Mouse (Mus musculus): ENCODE data around the gene Hs3st5.
"Not testable (repeated sequence)": the region's sequence is repeated elsewhere in the genome, so short reads cannot be mapped to it uniquely, and the experiment has no call there.

Gene Hs3st5

DNA sequence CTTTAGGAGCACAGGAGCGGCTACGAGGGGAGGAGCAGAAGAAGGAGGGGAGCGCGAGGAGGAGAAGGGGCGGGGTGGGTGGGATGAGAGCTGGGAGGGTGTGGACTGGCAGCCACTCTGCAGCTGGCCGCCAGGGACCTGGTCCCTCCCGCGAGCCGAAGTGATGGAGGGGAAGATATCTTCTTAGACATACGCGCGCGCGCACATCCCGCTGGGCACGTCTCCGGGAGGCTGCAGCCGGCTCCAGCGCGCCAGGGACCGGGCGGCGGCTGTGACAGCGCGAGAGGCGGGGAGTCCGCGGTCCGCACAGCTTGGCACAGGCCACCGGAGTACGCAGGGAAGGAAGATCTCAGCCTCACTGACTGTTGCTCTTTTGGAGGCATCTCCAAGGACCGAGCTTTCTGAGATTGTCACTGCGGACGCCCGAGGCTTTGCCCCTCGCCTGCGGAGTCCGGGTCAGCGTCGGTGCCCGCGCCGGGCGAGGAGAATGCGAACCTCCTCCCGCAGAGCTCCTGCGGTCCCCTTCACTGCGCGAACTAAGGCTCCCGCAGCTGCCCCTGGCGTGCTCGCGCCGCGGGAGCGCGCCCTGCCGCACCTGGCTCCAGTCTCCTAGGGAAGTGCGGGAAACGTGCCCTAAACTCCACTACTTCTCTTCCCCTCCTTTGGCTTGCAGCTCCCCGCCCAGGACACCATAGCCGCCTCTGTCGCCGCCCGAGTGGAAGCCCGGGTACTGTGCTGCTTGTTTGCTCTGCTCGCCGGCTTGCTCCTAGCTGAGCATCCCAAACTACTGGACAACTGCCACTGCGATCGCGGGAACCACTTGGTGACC lies at the start of gene Hs3st5:
Hs3st5 (plus strand) TSS at position 88 of the 829 bp plus-strand sequence.
- DNase-seq (ENCODE audit: low spot score): no peak

DNA sequence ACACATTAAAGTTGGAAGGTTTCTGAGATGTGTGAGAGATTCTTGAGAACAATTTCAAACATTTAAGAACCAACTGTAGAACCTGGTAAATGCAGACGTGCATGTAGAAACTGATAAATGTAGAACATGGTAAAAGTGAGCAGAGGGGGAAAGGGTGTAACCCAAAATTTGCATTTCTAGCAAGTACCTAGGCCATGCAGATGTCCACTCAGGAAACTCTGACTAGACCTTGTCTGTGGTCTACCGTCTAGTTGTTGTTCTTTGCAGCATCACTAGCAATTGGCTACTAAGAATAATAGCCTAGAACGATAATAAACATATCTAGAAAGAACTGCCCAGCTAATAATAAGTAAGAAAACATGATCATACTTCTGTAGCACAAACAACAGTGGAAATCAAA lies 38.0 kb upstream of the Hs3st5 start:
- no peak for DNase-seq (ENCODE audit: low spot score)

DNA sequence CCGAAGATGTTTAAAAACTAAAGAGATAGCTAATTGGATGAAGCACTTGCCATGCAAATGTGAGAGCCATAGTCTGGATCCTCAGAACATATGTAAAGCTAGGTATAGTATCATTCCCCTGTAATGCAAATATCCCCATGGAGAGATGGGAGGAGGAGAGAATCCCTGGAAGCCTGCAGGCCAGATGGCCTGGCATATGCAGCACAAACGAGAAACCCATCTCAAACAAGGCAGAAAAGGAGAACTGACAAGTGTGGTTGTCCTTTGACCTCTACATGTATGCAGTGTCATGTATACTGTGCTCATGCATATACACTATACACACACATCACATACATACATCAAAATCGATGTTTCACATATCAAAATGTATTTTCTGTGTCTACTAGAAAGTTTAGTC lies 35.5 kb upstream of the Hs3st5 start:
- no peak for DNase-seq (ENCODE audit: low spot score)

DNA sequence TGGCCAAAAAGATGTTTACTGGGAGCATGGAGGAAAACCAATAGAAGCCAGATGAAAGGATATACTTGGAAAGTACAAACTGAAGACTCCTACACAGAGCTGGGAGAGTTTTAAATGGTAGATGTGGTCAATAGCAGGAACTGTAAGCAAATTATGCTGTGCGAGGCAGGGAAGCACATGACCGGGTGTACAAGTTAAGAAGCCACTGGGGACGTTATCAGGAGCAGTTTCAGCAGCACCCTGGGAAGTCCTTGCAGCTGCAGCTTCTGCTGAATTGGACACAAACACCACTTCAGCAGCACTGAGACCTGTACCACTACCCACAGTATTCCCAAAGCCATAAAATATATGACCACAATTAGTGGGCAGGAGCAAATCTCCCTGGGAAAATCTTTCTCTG lies 31.8 kb upstream of the Hs3st5 start:
- no peak for DNase-seq (ENCODE audit: low spot score)

DNA sequence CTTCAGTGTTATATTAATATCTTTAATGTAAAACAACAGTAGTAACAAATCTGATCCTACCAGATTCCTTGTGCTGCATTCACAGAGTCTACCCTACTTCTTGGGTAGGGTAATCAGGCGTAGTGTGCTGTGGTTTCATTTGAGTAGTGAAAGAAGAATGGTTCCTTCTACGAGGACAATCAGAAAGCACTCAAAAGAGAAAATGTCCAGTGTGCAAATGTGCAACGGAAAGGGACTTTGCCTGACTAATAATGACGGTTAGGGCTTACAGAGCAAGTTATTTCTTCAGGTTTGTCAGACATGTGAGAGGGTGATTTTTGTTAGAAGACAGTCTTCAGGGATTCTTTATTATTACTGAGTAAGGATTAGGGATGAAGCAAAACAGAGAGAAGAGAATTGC lies 29.1 kb upstream of the Hs3st5 start:
- DNase-seq (ENCODE audit: low spot score): no peak

DNA sequence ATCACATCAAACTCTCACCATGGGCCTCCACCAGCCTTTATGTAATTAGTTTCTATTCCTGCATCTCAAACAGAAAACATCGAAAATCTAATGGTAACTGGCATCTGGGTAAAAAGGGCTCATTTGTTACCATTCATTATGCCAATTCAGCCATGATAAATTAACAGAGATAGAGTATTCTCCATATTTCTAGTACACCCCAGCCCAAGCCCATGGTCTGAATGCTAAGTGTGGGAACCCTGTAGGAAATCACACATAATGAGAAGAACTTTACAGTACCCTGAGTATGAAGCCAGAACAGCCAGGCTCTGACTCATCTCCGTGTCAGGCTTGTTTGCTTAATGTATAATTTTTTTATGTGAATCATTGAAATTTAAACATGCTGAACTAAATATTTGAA lies 23.3 kb upstream of the Hs3st5 start:
- DNase-seq (ENCODE audit: low spot score): no peak

DNA sequence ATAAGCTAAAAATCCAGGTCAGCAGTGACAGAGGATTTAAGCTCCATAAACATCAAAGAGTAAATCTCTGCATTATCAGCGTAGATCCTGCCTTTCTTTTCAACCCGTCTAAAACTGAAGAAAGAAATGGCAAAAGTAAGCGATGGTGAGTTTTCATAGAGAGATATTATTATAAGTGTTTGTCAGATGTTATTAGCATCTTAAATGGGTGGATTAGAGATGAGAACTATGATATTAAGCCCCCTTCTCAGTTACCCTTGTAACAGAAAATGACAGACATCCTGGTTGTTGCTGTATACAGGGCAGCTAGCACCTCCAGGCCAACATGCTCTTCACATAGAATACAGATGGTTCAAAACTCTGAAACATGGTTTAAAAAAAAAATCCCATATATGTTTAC lies 22.6 kb upstream of the Hs3st5 start:
- DNase-seq (ENCODE audit: low spot score): no peak

DNA sequence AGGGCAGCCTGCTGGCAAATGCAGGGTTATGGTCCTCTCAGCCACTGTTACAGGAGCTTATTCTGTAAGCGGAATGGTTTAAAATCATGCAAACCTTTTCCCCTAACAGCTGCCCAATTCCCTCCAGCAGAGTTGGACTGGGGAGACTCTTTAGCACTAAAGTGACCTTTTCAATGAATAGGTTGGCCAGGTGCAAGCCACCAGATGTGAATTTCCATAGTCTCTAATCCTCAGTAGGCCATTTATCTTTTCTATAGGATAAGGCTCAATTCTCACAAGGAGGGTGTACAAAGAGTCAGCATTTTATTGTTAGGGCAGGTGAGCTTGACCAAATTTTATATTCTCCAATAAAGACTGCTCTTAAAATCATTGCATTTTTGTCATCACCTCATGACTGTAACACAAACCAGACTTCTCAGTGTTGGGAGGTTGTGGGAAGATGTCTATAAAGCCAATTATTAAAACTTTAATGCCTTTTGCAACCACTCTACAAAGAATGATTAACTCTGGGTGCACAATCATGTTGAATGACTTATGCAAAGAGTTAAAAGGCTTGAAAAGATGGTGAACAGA lies 21.8 kb upstream of the Hs3st5 start:
- DNase-seq (ENCODE audit: low spot score): no peak

DNA sequence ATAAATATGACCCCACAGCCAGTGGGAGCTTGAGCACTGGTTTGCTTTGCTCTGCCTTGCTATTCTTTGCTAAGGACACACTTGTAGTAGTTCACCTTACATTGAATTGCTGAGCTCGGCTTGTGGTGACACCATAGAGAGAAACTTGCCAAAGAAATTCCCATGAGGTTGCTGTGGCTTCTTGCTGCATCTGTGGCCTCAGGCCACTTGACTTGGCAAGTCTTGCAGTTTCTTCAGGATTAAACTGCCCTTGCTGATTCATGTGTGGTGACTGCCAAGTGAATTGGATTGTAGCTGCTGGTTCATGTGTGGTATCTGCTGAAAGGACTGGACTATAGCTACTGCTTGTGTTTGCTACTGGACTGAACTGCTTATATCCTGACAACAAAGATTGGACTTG lies 13.0 kb upstream of the Hs3st5 start:
- no peak for DNase-seq (ENCODE audit: low spot score)

DNA sequence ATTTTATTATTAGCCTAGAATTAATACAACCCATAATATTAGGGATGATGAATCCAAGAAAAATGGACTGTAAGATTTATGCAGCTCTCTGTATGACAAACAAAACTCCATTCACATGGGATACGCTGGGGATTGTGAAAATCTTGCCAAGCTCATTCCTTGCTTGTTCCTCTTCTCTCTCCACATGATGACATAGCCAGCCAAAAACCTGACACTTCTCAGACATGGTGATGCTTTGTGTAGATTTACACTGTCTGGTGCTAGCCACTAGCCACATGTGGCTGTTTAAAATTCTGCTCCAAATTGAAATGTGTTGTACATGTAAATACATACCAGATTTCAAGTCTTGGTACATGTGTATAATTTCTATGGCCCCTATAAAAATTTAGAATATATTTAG lies 6.9 kb upstream of the Hs3st5 start:
- DNase-seq (ENCODE audit: low spot score): no peak

DNA sequence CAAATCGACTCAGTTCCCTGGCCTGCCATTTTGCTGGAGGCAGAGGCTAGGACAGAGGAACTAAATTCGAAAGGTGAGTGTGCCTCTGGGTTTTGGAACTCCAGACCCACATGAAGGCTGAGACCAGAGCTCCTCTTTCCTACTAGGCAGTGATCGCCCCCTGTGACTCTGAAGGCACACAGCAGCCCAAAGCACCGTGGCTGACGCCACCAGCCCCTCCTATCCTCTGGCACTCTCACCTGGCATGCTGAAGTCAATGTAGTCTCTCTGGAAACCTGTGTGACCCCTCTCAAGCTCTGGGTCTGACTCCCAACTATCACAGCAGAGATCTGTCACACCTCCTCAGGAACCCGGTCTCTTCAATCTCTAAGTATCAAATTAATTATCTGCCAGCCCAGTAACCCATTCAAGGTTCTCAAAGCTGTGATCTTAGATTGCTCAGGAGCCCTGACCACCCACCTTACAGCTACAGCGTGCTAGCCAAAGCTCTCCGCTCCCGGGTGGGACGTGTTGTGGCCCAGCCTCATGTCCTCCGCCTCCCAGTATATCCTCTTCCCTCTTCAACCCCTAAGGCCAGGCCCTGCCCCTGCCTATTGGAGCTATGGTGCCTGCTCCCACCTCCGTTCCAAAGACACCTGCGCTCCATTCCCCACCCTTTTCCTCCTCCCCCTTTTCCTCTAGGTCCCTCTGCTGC lies 434 bp upstream of the Hs3st5 start:
- DNase-seq (ENCODE audit: low spot score): no peak

DNA sequence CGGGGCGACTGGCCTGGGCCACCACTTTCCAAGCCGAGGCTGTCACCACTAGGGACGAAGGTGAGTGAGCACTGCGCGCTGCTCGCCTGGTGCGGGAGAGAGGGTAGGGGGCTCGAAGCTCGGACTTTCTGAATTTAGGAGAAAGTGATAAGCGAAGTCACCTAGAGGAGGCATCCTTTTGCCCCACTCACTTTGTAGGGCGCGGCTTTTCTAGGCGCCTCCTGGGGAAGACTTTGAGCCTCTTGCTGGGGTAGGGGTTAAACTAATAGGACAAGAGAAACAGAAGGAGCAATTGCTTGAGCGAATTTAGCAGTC lies 899 bp downstream of the Hs3st5 start:
- no peak for DNase-seq (ENCODE audit: low spot score)

DNA sequence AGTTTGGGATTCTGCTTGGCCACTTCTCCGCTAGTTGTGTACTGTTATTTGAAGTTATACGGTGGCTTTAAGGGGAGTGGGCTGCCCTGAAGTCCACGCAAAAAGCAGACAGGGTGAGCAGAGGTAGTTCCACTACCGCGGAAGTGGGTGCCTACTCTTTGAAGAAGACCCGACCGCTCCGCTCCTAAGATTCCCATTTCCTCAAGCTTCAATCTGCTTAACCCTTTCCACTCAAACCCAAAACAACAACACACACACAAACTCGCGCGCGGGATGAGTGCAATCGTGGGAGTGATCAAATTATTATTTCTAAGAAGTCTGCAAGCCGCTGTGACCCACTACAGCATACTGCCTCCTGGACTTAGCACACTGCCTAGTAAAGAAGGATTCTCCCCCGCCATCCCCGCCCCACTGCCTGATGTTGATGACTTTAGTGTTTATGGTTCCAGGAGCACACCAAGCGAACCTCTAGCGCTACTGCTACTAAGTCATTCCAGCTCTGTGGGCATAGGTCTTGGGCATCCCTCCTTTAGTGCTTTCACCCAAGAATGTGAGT lies 1.5 kb downstream of the Hs3st5 start:
- DNase-seq (ENCODE audit: low spot score): no peak

DNA sequence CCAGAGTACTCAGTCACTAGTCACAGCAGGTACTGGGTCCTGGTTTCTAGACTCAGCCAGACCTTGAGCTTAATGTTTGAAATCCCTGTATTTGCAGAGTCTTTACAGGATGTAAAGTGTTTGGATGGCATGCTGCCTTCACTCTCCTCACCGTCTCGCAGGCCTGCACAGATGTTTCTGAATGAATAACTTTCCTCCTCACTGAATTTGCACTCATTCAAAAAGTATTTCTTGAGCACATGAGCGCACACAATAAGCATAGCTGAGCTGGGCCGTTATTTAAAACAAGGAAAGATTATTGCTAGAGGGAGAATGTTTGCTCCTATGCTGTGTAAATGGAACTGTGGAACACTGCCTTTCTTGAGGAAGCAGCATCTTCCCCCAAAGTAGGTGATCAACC lies 2.9 kb downstream of the Hs3st5 start:
- DNase-seq (ENCODE audit: low spot score): no peak

DNA sequence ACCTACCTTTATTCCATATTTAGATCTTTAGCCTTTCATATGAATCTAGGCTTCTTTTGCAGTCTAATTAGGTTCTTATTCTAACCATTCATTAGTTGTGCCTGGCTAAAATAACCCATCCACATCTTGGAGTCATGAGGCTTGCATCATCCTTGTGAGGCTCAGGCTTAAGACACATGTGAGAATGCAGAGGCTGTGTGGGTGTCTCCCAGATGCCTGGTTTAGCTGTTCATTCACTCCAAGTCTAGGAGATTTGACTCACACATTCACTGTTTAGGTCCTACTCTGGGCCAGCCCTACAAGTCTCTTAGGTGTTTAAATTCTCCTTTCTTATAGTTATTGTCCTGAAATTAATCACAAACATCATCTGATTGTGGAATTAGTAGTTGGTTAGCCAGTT lies 17.3 kb downstream of the Hs3st5 start:
- no peak for DNase-seq (ENCODE audit: low spot score)

DNA sequence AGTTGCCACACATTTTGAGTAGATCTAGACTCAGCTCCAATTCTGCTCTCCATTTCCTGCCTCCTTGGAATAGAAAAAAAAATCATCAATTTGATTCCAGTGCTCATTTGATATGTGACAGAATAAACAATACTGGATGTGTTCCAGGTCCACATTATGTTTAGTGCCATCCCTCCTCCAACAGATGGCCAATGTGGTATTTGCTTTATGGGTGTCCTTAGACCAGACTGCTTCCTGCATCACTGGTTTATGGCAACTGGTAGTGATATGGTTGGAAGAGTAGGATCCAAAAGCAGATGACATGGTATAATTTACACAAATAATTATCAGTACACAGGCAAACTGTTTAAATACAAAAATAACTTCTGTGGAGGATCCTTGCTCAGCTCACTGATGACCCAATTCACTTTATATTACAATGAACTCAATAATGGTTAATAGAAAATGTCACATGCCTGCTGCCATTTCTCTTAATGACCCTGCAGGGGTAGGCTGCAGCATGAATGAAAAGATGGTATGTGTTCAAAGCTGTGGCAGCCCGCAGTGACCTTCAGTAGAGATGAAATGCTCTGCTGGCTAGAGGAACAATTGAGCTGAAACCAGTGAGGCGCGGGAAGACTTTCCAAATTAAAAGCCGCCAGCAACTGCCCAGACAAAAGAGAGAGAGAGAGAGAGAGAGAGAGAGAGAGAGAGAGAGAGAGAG lies 27.2 kb downstream of the Hs3st5 start:
- no peak for DNase-seq (ENCODE audit: low spot score)

DNA sequence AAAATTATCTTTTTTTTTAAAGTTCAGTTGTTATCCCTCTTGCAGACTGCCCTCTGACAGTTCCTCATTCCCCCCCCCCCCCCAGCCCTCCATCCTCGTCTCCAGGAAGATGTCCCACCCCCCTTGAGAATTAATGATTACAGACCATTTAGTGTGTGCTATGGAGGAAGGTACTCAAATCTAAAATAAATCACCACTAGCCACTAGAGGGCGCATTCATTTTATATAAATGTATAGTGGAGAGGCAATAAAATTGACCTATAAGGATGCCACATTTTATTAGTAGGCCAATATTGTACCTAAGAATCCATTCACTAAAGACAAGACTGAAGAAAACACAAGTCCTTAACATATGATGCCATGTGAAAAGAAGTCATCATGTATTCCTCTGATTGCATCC lies 40.0 kb downstream of the Hs3st5 start:
- no peak for DNase-seq (ENCODE audit: low spot score)

DNA sequence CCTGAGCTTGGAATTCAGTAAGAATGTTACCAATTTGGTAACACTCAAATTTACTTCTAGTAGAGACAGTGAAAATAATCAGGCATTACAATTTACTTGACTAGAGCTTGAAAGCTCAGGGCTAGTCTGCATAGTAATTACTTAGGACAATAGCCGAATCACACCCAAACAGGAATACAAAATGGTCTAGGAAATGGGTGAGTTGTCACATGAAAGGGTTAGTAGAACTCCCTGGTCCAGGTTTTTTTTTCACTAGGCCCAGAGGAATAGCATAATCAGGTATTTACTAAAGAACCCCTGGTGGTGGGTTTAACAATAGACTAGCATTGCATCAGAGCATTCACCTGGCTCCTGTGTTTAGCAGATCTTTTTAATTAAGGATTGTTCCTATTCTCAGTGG lies 41.1 kb downstream of the Hs3st5 start:
- DNase-seq (ENCODE audit: low spot score): not testable (repeated sequence)

DNA sequence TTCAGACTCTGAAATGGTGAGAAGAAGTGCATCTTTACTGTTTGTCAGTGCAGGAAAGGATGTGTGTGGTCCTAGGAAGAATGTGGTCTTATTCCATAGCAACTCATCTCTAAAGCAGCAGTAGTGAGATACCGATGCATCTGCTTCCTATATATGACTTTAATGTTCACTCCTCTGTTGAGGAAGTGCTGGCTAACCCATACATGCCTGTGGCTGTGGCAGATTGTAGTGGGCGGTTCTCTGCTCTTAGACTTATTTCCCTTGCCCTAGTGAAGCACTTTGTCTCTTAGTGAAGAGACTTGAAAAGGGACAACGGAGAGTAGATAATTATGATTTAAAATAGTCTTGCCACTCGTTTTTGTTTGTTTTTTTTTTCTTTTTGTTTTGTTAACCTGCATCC lies 47.4 kb downstream of the Hs3st5 start:
- DNase-seq (ENCODE audit: low spot score): no peak

DNA sequence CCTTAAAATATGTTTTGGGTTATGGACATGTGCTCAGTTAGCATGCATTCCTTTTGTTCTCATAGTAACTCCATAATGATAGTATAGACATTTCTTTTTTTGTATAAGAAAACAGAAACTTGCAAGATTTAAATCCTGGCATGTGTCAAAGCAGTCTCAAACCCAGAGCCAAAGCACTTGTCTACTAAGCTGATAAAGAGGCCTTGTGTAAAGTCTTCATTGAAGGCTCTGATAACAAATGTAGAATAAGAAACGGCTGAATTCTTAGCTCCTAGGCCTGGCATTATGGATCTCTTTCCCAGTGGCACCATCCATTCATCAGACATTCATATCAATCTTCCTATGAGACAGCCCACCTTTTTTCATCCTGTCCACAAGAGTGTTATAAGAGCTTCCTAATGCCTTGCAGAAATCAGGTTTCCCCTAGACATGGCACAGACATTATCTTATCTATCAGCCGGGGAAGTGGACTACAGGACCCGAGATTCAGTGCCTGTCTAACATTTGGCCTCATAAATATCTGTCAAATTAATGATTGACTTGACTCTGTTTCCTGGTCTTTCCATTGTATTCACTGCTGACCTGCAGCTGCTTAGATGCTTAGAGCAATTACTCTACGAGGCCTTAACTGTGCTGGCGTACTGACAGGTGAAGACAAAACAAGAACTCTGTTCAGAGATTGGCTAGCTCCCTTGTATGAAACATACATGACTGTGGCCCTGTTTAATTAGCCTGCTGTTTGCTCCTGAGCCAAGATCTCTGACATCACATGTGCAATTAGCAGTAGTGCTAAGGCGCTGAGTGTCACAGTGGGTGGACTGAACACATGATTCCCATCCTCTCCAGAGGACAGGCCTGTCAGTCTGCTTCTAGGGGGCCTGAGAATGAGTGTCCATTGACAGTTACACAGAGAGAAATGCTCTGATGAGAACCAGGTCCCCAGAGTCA lies 48.6 kb downstream of the Hs3st5 start:
- DNase-seq (ENCODE audit: low spot score): no peak

DNA sequence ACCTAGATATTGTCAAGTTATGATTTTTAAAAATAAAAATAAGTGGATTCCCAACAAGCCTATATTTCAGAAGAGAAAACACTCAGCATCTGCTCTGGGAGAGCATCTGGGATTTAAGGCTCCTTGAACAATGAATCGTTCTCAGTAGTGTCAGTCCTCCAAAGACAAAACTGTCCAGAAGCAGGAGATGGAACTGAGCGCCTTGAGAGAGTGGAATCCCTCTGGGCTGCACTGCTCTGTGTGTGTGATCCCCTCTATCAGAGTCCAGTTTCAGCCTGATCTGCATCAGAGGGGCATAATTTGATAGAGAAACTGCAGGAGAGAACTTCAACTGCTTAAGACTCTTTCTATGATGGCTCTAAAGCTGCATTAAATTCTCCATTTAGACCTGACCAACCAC lies 49.5 kb downstream of the Hs3st5 start:
- no peak for DNase-seq (ENCODE audit: low spot score)

DNA sequence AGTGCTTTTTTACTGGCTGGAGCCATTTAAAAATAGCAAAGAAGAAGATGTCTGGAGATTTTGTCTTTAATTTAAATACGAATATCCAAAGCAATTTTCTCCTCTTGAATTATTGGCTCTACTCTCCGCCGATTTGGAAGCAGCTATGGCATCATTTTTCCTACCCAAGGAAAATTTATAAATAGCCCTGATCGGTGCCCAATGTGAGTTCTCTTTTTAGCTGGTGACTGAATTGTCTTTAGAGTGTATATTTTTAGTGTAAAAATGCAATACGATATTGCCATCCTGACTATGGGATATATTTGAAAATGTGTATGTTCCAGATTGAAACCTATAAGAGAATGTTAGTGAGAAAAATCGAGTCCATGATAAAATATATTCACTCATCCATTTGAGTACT lies 51.1 kb downstream of the Hs3st5 start:
- DNase-seq (ENCODE audit: low spot score): no peak
